Mouse (Mus musculus): ENCODE results near the gene Dnah17. TPM values are rescaled to one million over a fixed set of nuclear protein-coding genes. Genes with fewer than 3 reads are reported as not detected.

Dnah17 gene
- polyA plus RNA-seq, 1 experiment from 2014 or later = 0.06 TPM

DNA sequence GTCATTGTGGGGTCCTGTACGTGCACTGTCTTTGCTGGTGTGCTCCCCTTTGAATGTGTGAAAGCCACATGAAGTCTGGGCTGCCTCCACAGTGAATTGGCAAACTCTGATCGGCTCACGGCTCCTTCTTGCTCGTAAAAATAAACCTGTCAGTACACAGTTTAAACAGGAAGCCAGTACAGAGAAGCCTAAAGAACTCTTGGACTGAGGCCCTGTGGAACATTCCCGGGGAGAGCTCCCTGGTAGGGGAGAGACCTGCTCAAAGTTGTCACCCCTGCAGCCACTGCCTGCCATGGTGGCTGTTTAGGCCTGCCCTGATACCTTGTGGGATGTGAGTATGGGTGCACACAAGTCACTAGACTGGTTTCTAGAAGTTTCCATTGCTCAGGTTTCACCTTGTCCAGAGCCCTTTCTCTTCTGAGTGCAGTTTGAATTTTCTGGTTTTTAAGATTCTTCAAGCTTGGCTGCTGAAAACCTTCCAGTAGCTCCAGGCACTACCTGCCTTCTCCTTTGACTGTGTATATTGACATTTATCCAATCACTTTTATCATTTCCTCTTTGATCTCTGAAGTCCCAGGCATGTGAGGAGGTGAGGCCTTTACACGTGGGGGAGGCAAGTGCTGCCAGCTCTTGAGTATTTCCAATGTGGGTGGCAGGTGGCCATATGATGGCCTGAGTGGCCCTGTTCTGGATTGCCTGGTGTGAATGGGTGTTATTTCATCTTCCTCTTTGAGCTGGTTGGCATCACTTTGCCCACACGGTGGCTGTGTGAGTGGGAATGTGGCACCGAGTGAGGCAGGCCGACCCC is 136.0 kb downstream of the Dnah17 start:
- no peak overlapping the region for H3K4me3 ChIP-seq
- 42% methylated on average over 9 of the region's 9 CpGs for WGBS
- H3K4me1 ChIP-seq (replicated peaks) = peaks cover 79% of the 10 kb centered on the region
- no peaks in the 10 kb centered on the region for H3K27me3 ChIP-seq
- H3K9ac ChIP-seq = 0 out of 2 replicates have a peak overlapping the region, but pooled peaks have one; percentile 23
- peak overlapping the region; percentile 81 for H3K27ac ChIP-seq
- H3K9me3 ChIP-seq (replicated peaks) = no peaks in the 10 kb centered on the region
- peak overlapping the region; percentile 14; the same call in 1 of the 2 replicates for H3K4me2 ChIP-seq
- H3K36me3 ChIP-seq = no peaks in the 10 kb centered on the region
- ATAC-seq (replicated peaks; ENCODE audit: insufficient number of reproducible peaks, insufficient read depth, low FRiP score, low read depth) = peak; percentile 58

DNA sequence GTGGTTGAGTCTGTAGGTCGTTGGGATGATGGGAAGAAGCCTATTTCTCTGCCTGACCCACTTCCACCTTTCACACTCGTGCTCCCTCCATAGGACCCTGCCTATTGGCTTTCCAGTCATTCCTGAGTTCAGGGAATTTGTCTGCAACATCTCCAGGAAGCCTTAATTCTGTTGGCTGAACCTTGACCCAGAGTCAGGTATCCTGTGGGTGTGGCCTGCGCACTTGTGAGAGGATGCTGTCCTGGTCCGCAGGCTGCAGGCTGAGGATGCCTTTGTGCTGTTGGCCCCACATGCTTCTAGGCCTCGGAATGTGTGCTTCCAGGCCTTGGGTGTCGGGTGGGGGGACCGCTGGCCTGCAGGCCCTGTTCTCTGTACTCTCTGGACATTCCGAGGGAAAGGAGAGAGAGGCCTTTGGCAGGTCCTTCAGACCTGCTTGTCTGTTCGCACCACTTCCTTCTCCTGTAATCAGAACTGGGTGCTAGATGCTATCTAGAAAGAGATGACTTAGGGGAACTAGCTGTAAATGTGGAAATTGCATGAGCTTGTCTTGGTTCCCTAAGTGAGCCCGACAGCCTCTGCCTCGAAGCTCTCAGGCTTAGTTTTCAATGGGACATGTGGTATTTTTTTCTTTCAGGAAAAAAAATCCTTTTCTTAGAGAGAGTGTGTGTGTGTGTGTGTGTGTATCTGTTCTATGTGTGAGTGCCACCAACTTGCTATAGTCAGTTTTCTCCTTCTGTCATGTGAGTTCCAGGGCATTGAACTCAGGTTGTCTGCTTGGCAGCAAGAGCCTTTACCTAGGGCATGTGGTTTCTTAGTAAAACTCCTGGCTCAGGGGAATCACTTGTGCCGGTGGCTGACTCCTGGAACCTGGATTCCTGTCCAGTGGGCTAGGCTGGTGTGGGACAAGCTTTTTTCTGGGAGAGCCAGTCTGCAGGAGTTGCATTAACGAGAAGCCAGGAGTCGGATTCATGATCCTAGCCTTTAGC is 137.0 kb downstream of the Dnah17 start:
- Histone ChIP-seq H3K36me3 (no peaks in the 10 kb centered on the region), H3K9me3 (replicated peaks) (no peaks in the 10 kb centered on the region), H3K4me1 (replicated peaks) (peaks cover 71% of the 10 kb centered on the region), H3K27ac (peak overlapping the region; percentile 81), H3K9ac (0 out of 2 replicates have a peak overlapping the region, but pooled peaks have one; percentile 23), H3K27me3 (no peaks in the 10 kb centered on the region), H3K4me3 (no peak overlapping the region), H3K4me2 (peak overlapping the region; percentile 14; the same call in 1 of the 2 replicates)
- 62% methylated on average over 14 of the region's 14 CpGs for WGBS
- no peak for ATAC-seq (replicated peaks; ENCODE audit: insufficient number of reproducible peaks, insufficient read depth, low FRiP score, low read depth)

DNA sequence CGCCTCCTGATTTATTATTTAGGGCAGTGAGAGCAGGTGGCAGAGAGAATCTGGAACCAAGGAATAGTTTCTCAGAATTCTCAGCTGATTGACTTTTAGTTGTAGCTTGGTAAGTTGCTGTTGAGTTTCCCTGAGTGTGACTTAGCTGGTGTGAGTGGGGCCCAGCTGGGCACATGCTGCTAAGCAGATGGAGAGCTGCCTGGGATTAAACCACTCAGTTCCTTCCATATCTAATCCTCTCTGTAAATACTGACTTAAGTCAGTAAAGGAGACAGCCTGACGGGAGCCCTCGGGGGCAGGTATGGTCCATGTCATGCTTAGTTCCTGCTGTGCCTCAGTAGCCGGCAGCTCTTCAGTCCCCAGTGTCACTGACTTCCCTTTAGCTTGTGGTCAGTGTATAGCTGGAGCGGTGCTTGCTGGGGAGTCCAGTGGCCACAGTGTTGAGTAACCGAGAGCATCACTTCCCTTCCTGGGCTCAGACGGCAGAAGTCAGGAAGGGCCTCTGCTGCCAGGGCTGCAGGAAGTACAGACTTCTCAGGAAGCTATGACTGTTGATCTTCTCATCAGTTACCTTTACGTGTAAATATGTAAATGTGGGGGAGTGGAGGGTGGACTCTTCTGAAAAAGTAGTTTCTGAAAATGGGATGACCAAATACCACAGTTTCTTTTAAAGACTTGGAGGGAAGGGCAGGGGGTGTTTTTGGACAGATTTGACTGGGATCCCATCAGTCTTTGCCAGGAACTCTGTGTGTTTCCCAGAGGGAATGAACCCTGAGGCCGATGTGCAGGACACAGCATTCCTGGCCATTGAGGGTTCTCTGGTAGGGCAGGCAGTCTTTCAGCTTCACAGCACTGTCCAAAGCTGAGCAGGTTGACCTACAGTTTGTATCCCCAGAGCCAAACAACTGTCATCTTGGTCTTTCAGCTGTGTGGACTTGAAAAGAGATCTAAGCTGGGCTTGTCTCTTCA is 138.6 kb downstream of the Dnah17 start:
- Histone ChIP-seq H3K9me3 (replicated peaks) (no peaks in the 10 kb centered on the region), H3K36me3 (no peaks in the 10 kb centered on the region), H3K27ac (no peak overlapping the region), H3K27me3 (no peaks in the 10 kb centered on the region), H3K4me3 (no peak overlapping the region), H3K9ac (no peak overlapping the region), H3K4me1 (replicated peaks) (peaks cover 81% of the 10 kb centered on the region), H3K4me2 (no peak overlapping the region)
- WGBS = 50% methylated on average over 9 of the region's 9 CpGs
- no peak for ATAC-seq (replicated peaks; ENCODE audit: insufficient number of reproducible peaks, insufficient read depth, low FRiP score, low read depth)

DNA sequence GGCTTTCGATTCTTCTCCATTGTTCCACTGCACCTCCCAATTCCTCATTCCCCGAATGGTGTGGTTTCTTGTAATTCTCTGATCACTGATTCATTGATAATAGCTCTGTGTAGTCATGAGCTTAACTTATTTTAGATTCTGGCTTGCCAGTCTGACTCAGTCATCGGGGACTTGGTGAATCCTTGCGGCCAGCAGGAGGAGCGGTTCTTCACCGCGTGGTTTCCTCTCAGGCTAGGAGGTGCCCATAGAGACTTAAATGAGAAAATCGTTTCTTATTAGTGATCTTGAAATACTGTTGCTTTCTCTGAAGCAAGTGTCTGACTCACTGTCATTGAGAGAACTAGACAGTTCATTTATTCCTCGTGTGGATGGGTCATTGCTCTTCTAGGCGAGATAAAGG is 140.5 kb downstream of the Dnah17 start:
- no peak overlapping the region for H3K4me3 ChIP-seq
- no peak overlapping the region for H3K9ac ChIP-seq

DNA sequence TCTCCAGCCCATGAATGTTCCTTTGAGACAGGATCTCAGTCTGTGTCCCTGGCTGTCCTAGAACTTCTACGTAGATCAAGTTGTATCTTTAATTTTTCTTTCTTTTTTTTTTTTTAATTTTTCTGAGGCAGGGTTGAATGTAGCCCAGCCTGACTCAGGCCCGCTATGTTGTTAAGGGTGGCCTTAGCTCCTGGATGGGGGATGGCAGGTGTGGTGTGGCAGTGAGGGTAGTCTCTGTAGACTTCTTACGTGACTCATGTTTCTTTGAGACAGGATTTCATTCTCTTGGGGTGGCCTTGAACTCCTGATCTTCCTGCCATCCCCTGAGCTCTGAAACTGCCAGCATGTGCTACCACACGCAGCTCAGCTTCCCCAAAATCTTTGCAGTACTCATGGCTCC is 141.2 kb downstream of the Dnah17 start:
- Histone ChIP-seq H3K27ac (no peak overlapping the region), H3K4me2 (no peak overlapping the region), H3K36me3 (no peaks in the 10 kb centered on the region), H3K27me3 (no peaks in the 10 kb centered on the region), H3K4me1 (replicated peaks) (peaks cover 65% of the 10 kb centered on the region), H3K4me3 (no peak overlapping the region), H3K9me3 (replicated peaks) (no peaks in the 10 kb centered on the region), H3K9ac (no peak overlapping the region)
- WGBS = 86% methylated on average over 4 of the region's 4 CpGs
- no peak for ATAC-seq (replicated peaks; ENCODE audit: insufficient number of reproducible peaks, insufficient read depth, low FRiP score, low read depth)

More for the DNA sequence above, 140.5 kb downstream of the Dnah17 start:
- Histone ChIP-seq H3K36me3 (no peaks in the 10 kb centered on the region), H3K9me3 (replicated peaks) (no peaks in the 10 kb centered on the region), H3K4me1 (replicated peaks) (peaks cover 72% of the 10 kb centered on the region), H3K27ac (no peak overlapping the region), H3K4me2 (no peak overlapping the region), H3K27me3 (no peaks in the 10 kb centered on the region)
- 35% methylated on average over 10 of the region's 10 CpGs for WGBS
- no peak for ATAC-seq (replicated peaks; ENCODE audit: insufficient number of reproducible peaks, insufficient read depth, low FRiP score, low read depth)

DNA sequence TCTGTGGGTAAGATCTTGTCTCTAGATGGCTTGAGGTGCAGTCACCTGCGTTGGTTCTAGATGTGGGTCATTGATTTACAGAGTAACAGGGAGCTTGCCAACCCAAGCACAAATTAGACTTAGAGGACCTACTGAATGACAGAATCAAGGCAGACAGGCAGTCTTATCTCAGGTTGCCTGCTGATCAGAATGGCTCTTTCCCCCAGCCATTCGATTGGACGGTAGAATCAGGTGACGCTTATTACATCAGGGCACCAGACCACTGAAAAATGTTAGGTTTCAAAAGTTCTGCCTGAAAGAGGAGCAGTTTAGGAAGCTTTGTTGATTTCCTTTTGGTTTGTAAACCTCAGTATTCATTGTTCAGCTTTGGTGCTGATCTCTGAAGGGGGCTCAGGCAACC is 142.5 kb downstream of the Dnah17 start:
- no peak for ATAC-seq (replicated peaks; ENCODE audit: insufficient number of reproducible peaks, insufficient read depth, low FRiP score, low read depth)
- H3K4me3 ChIP-seq = peak overlapping the region; percentile 85
- H3K27me3 ChIP-seq = no peaks in the 10 kb centered on the region
- H3K9ac ChIP-seq = no peak overlapping the region
- WGBS = 64% methylated on average over 4 of the region's 4 CpGs
- no peaks in the 10 kb centered on the region for H3K36me3 ChIP-seq
- peaks cover 53% of the 10 kb centered on the region for H3K4me1 ChIP-seq (replicated peaks)
- H3K27ac ChIP-seq = no peak overlapping the region
- H3K9me3 ChIP-seq (replicated peaks) = no peaks in the 10 kb centered on the region
- H3K4me2 ChIP-seq = peak overlapping the region; percentile 87

DNA sequence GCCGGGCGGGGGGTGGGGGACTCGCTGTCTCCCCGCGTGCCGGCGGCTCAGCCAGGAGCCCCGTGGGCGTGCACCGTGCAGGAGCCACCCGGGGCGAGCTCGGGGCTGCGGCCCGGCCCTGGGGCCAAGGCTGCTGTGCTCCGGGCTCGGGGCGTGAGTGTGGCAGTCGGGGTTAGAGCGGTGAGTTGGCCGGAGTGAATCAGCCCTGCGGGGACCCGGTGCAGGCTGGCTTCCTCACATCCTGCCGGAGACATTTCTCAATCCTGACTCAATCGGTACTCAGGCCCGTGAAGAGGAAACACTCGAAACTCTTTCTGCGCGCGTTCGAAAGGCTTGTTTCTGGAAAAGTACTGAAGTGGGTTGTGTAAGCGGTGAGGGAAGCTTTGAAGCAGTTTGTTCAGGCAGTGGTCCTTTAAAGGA is 143.4 kb downstream of the Dnah17 start:
- Histone ChIP-seq H3K4me1 (replicated peaks) (peaks cover 45% of the 10 kb centered on the region), H3K9ac (peak overlapping the region; percentile 87), H3K9me3 (replicated peaks) (no peaks in the 10 kb centered on the region), H3K4me2 (peak overlapping the region; percentile 87), H3K36me3 (no peaks in the 10 kb centered on the region), H3K27ac (peak overlapping the region; percentile 61), H3K27me3 (no peaks in the 10 kb centered on the region), H3K4me3 (peak overlapping the region; percentile 85)
- peak; percentile 64 for ATAC-seq (replicated peaks; ENCODE audit: insufficient number of reproducible peaks, insufficient read depth, low FRiP score, low read depth)
- under 1% methylated on average over 32 of the region's 32 CpGs for WGBS

DNA sequence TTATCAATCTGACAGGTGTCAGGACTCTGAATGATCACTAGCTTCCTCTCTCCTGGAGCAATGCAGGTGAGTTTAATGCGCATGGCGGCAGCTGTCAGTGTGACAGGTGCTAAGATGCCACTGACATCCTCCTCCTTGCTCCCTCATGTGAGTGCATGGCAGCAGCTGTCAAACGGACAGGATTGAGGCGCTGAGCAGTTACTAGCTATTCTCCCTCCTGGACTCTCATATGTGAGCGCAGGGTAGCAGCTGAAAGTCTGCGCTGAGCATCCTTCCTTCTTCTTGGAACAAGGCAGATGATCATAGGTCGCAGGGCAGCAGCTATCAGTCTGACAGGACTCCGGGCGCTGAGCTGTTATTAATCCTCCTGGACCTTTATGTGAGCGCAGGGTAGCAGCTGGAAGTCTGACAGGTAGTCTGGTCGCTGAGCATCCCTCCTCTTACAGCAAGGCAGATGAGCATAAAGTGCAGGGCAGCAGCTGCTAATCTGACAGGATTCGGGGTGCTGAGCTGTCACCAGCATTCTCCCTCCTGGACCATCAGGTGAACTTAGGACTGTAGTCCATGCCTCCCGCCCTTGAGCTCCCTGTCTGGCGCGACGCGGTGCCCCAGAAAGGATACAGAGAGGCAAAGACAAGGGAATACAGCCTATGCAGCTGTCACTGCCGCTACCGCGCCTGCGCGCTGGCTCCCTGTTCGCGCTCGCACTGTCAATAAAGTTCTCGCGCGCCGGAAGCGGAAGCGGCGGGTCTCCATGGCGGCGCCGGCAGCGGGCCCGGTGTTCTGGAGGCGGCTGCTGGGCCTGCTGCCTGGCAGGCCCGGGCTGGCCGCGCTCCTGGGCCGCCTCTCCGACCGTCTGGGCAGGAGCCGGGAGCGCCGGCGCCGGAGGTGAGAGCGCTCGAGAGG is 144.1 kb downstream of the Dnah17 start, which contains the start of gene Pgs1:
Pgs1 (plus strand) TSS at position 167 of the 906 bp plus-strand sequence.
- H3K4me1 ChIP-seq (replicated peaks) = peaks cover 39% of the 10 kb centered on the region
- peak within 1 kb of the TSS; percentile 85 for H3K4me3 ChIP-seq
- 6% methylated on average over 51 of the region's 51 CpGs for WGBS
- H3K9me3 ChIP-seq (replicated peaks) = no peaks in the 10 kb centered on the region
- peak; percentile 83 for ATAC-seq (replicated peaks; ENCODE audit: insufficient number of reproducible peaks, insufficient read depth, low FRiP score, low read depth)
- peak within 1 kb of the TSS; percentile 87 for H3K9ac ChIP-seq
- H3K27ac ChIP-seq = peak within 1 kb of the TSS; percentile 61
- peak within 1 kb of the TSS; percentile 87 for H3K4me2 ChIP-seq
- no peaks in the 10 kb centered on the region for H3K27me3 ChIP-seq
- no peaks in the 10 kb centered on the region for H3K36me3 ChIP-seq

DNA sequence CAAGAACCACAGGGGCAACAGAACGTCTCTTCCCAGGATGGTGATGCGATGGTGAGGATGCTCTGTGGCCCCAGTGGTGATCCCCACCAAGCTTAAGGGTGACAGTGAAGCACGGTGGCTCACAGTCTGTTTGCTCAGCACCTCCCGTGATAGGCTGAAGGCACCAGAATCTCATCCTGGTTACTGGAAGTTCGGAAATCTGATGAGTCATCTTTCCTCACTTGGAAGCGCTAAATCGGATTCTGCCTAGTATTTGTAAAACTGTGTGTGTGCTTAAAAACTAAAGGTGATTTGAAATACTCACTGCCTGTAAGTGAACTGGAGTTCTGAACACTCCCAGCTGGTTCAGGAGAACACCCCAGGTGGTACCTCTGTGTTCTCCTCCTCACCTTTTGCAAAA is 146.7 kb downstream of the Dnah17 start:
- Histone ChIP-seq H3K9me3 (replicated peaks) (no peaks in the 10 kb centered on the region), H3K27ac (no peak overlapping the region), H3K27me3 (no peaks in the 10 kb centered on the region), H3K36me3 (no peaks in the 10 kb centered on the region), H3K4me1 (replicated peaks) (peaks cover 19% of the 10 kb centered on the region), H3K9ac (no peak overlapping the region), H3K4me2 (no peak overlapping the region), H3K4me3 (no peak overlapping the region)
- no peak for ATAC-seq (replicated peaks; ENCODE audit: insufficient number of reproducible peaks, insufficient read depth, low FRiP score, low read depth)
- WGBS = 51% methylated on average over 7 of the region's 7 CpGs

DNA sequence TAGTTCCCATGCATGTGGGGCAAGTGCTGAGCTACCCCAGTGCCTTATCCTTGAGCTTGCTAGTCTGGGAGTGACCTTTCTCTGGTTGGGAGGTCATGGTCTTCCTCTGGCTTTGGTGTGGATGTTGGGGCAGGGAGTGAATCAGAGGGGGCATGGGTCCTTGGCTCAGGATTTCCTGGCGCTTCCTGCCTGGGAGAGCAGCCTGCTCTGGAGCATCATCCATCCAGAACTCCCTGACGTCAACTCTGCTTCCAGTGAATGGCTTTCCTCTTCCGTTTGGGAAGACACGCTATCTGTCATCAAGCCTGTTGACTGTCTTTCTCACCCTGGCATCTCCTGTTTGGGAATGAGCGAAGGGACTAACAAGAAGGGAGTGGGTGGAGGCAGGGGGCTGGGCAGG is 148.0 kb downstream of the Dnah17 start:
- no peak overlapping the region for H3K9ac ChIP-seq
- no peak for ATAC-seq (replicated peaks; ENCODE audit: insufficient number of reproducible peaks, insufficient read depth, low FRiP score, low read depth)
- 36% methylated on average over 5 of the region's 5 CpGs for WGBS
- H3K4me3 ChIP-seq = no peak overlapping the region
- H3K36me3 ChIP-seq = no peaks in the 10 kb centered on the region
- H3K27me3 ChIP-seq = no peaks in the 10 kb centered on the region
- H3K4me1 ChIP-seq (replicated peaks) = peaks cover 8% of the 10 kb centered on the region
- no peak overlapping the region for H3K4me2 ChIP-seq
- H3K9me3 ChIP-seq (replicated peaks) = no peaks in the 10 kb centered on the region
- no peak overlapping the region for H3K27ac ChIP-seq
